10 mouse cellular contexts compared by ENCODE assay signal in the genomic region with DNA sequence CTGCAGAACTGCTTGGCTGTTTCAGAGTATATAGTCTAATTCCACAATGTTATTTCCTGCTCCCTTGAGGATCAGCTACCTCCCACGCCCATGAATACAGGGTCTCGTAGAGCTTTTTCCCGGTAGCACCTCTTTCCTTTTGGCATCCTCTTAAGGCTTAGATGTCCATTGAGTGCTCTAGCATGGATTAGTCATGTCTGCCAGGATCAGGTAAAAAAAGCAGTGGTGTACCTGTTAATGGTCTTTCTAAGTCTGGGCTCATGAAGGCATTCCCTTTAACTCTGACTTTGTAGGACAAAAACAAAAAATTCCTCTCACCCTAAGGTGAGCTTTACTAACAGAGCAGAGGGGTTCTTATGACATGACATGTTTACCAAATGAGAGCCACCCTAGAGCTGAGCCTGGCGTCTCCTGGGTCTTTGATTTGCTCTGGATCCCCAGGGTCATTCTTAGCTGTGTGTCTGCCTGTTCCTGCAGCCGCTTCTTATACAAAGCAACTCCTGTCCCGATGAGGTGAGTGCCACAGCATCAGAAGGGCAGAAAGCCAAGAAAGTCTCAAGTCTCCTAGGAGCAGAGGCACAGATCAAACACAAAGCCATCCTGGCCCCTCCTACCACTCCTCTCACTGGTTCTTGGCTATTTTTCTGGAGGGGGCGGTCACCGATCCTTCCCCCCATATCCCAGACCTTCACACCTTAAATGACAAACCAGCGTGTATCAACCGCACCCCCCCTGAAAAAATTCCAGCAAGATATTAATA. TPM values are rescaled to one million over a fixed set of nuclear protein-coding genes. Genes with fewer than 3 reads are reported as not detected.
A peak's percentile ranks its signal among the peaks of the same experiment; 100 is the strongest.
DNase-seq lines count a peak whose midpoint lies in the region; ATAC-seq and TF ChIP-seq lines count a peak whose summit lies in the region.
"Had no signal": no experiment of that assay in that cellular context is flagged by ENCODE, and none has a peak within 500 bp of the region (broad histone marks: within the 10 kb centered on the region; RNA-seq: fewer than 3 reads in every experiment).

No protein-coding gene starts in this region.

- TF ChIP-seq CTCF in E14TG2a.4 (conservative IDR thresholded peaks at IDR 0.05; ENCODE audit: low read length) (no peak), ES-Bruce4 (IDR thresholded peaks at IDR 0.05; ENCODE audit: low read depth, low read length) (no peak)
- TF ChIP-seq CTCF in heart, postnatal 0 days (IDR thresholded peaks at IDR 0.05; ENCODE audit: low read depth): no peak

- H3K36me3 ChIP-seq in E14TG2a.4 (ENCODE audit: insufficient read depth, low read length) (no peaks in the 10 kb centered on the region), ES-Bruce4 (ENCODE audit: control insufficient read depth, insufficient read depth, low read length, poor library complexity, severe bottlenecking) (no peaks in the 10 kb centered on the region)
- H3K36me3 ChIP-seq in heart, postnatal 0 days (replicated peaks; ENCODE audit: control insufficient read depth, insufficient read depth, low read length): no peaks in the 10 kb centered on the region
- H3K36me3 ChIP-seq in limb, embryonic 15.5 days: no peaks in the 10 kb centered on the region

- H3K27me3 ChIP-seq in E14TG2a.4 (ENCODE audit: insufficient read depth, low read length) (peaks cover 20% of the 10 kb centered on the region), ES-Bruce4 (ENCODE audit: control insufficient read depth, insufficient read depth, low read length, poor library complexity, severe bottlenecking) (no peaks in the 10 kb centered on the region)
- no peaks in the 10 kb centered on the region for H3K27me3 ChIP-seq in heart, postnatal 0 days (ENCODE audit: control insufficient read depth, insufficient read depth, low read length)
- peaks cover 26% of the 10 kb centered on the region for H3K27me3 ChIP-seq in limb, embryonic 15.5 days

- no peak for ATAC-seq in heart, postnatal 0 days (ENCODE audit: insufficient read depth, low read depth)
- ATAC-seq in limb, embryonic 15.5 days (ENCODE audit: insufficient number of reproducible peaks, low FRiP score, low TSS enrichment, low read depth): no peak

- H3K27ac ChIP-seq in ES-Bruce4 (ENCODE audit: insufficient read depth, low read length): no peak overlapping the region
- no peak overlapping the region for H3K27ac ChIP-seq in heart, postnatal 0 days (ENCODE audit: low read depth)
- H3K27ac ChIP-seq in limb, embryonic 15.5 days: no peak overlapping the region
- H3K27ac ChIP-seq: liver, embryonic 14.5 days had no signal

- H3K4me3 ChIP-seq in E14TG2a.4 (replicated peaks; ENCODE audit: low read length): peak overlapping the region; percentile 64
- peak overlapping the region; percentile 1 for H3K4me3 ChIP-seq in ES-Bruce4 (ENCODE audit: low read depth, low read length)
- H3K4me3 ChIP-seq in heart, postnatal 0 days (ENCODE audit: low read depth, low read length): peak overlapping the region; percentile 30
- H3K4me3 ChIP-seq in limb, embryonic 15.5 days: peak overlapping the region; percentile 18; the same call in 1 of the 2 replicates

- H3K4me1 ChIP-seq in E14TG2a.4 (replicated peaks; ENCODE audit: low read depth, low read length) (peaks cover 58% of the 10 kb centered on the region), ES-Bruce4 (ENCODE audit: control insufficient read depth, insufficient read depth, low read length) (no peaks in the 10 kb centered on the region)
- peaks cover 10% of the 10 kb centered on the region for H3K4me1 ChIP-seq in heart, postnatal 0 days (ENCODE audit: control insufficient read depth, insufficient read depth)
- H3K4me1 ChIP-seq in limb, embryonic 15.5 days: peaks cover 15% of the 10 kb centered on the region

- no peak for TF ChIP-seq POLR2A in ES-Bruce4 (IDR thresholded peaks at IDR 0.05; ENCODE audit: insufficient read depth, low read length)

- WGBS in heart, postnatal 0 days: 19% methylated on average over 10 of the region's 10 CpGs
- 22% methylated on average over 10 of the region's 10 CpGs for WGBS in limb, embryonic 15.5 days

- H3K9ac ChIP-seq in ES-Bruce4 (ENCODE audit: low read depth, poor library complexity, severe bottlenecking): no peak overlapping the region
- 0 out of 2 replicates have a peak overlapping the region, but pooled peaks have one; percentile 28 for H3K9ac ChIP-seq in heart, postnatal 0 days (replicated peaks; ENCODE audit: low read depth, low read length)
- H3K9ac ChIP-seq in limb, embryonic 15.5 days: no peak overlapping the region
- H3K9ac ChIP-seq: liver, embryonic 14.5 days had no signal

- peak overlapping the region; percentile 66 for H3K4me2 ChIP-seq in heart, postnatal 0 days (ENCODE audit: low read depth, low read length)
- H3K4me2 ChIP-seq in limb, embryonic 15.5 days: peak overlapping the region; percentile 37

- peak; percentile 73 for DNase-seq in heart, postnatal 0 days (ENCODE audit: low spot score)
- no peak for DNase-seq in thymus, postnatal 4 days
- no peak for DNase-seq in right cerebral cortex, postnatal 4 days
- DNase-seq in layer of hippocampus, adult 8-10 months (ENCODE audit: low spot score in 2 of 2): no peak
- DNase-seq in layer of hippocampus, adult 9-10 months (ENCODE audit: low spot score): no peak

- no peak for TF ChIP-seq EP300 in ES-Bruce4 (IDR thresholded peaks at IDR 0.05; ENCODE audit: insufficient read depth, low read depth, low read length)
- TF ChIP-seq EP300 in heart, postnatal 0 days (IDR thresholded peaks at IDR 0.05; ENCODE audit: low read depth): no peak

- no peaks in the 10 kb centered on the region for H3K9me3 ChIP-seq in E14TG2a.4 (ENCODE audit: low read length)
- H3K9me3 ChIP-seq in ES-Bruce4 (replicated peaks; ENCODE audit: control insufficient read depth, insufficient read depth, low read length, poor library complexity, severe bottlenecking): no peaks in the 10 kb centered on the region
- H3K9me3 ChIP-seq in heart, postnatal 0 days (replicated peaks; ENCODE audit: control insufficient read depth, low read length): no peaks in the 10 kb centered on the region
- H3K9me3 ChIP-seq in limb, embryonic 15.5 days: no peaks in the 10 kb centered on the region

RNA-seq across cellular contexts. Expression of gene Gm26897, which starts 27.2 kb away (rescaled TPM):
- polyA plus RNA-seq in ES-Bruce4 (2011; ENCODE audit: insufficient read depth, insufficient read length, low read depth, missing spikeins): not detected in 2 replicates
- total RNA-seq in heart, postnatal 0 days (2014; rRNA removed; ENCODE audit: low replicate concordance): not detected in 2 replicates
- not detected in 2 replicates for polyA plus RNA-seq in heart, postnatal 0 days (2015; fragmentation: Nextera tagmentation; extraction: Ambion mirVana)
- not detected in 2 replicates for polyA plus RNA-seq in limb, embryonic 15.5 days (2015; fragmentation: Nextera tagmentation; extraction: Ambion mirVana)
- not detected for total RNA-seq in layer of hippocampus, adult 8-10 months (2022)
- polyA plus RNA-seq: liver, embryonic 14.5 days; testis, adult 2 months had no signal

Comparison
In these comparisons a context has a peak if more than half of its experiments do, and no peak if none do; other contexts are left out.
1. H3K4me3 ChIP-seq: peak in every context shown above with its lines; median percentile 64 in E14TG2a.4; 30 in heart, postnatal 0 days; 18 in limb, embryonic 15.5 days; 1 in ES-Bruce4.